Mouse (Mus musculus): ENCODE measurements around the gene Kbtbd13.

DNA sequence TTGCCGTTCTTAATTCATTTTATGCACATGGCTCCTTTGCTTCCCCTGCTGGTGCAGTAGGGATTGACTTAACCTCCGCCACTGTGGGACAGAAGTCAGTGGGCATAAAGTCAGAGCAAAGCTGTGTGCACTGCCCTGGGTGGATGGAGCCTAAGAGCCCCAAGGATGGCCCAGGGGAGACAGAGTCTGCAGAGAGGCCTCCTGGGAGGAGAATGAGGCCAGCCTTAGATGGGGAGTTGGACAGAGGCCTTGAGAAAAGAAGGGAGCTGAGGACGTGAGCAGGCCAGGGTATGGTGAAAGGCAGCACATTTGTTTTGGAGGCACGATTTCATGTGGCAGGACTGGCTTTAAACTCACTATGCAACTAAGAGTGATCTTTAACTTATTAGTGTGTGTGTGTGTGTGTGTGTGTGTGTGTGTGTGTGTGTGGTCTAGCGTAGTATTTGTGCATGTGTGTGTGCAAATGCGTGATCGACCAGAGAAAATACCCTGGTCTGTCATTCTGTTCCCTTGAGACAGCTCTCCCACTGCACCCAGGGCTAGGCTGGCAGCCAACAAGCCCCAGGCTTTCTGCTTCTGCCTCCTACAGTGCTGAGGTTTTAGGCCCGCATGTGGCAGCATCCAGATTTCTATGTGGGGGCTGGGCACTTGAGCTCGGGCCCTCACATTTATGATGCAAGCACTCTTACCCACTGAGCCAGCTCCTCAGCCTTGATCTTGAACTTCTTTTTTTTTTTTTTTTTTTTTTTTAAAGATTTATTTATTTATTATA is 16.1 kb downstream of the Kbtbd13 start:
- TF ChIP-seq CTCF (IDR thresholded peaks at IDR 0.05; ENCODE audit: extremely low read depth, insufficient read depth, insufficient read length, insufficient replicate concordance): no peak
- no peak for TF ChIP-seq POLR2A (IDR thresholded peaks at IDR 0.05; ENCODE audit: low read depth, low read length)
